ENCODE assay signal across 19 mouse cellular contexts in genomic region chr13:52512356-52512755, GRCm38 (mm10). TPM values are rescaled to one million over a fixed set of nuclear protein-coding genes. Genes with fewer than 3 reads are reported as not detected.
DNase-seq lines count a peak whose midpoint lies in the region; TF ChIP-seq lines count a peak whose summit lies in the region.
"Had no signal": no experiment of that assay in that cellular context is flagged by ENCODE, and none has a peak within 500 bp of the region (broad histone marks: within the 10 kb centered on the region; RNA-seq: fewer than 3 reads in every experiment).

No protein-coding gene starts in this region.

- no peak for DNase-seq in layer of hippocampus, adult 2 months (ENCODE audit: low spot score in 2 of 2)
- DNase-seq in layer of hippocampus, adult 8-10 months (ENCODE audit: low spot score in 2 of 2), result no peak
- peak; percentile 80 for DNase-seq in cerebellum, adult 11 months
- peak; percentile 88 to 90 for DNase-seq in cerebellum, postnatal 14 days
- DNase-seq in retina, postnatal 7 days (ENCODE audit: low read depth, low spot score), result peak; percentile 31
- DNase-seq in gastrocnemius, adult 8-10 months (ENCODE audit: low spot score in 2 of 2), result no peak
- DNase-seq in adrenal gland, adult 8-10 months, result no peak
- DNase-seq: B cell, adult 2 months; forebrain, postnatal 0 days; gastrocnemius, adult 2 months; heart, postnatal 10 days; kidney, adult 18-20 months; kidney, postnatal 10 days; lung, postnatal 10 days had no signal

- peak overlapping the region; percentile 60 for H3K27ac ChIP-seq in layer of hippocampus, adult 2 months
- H3K27ac ChIP-seq: embryonic facial prominence, embryonic 12.5 days; gastrocnemius, adult 2 months; limb, embryonic 13.5 days; liver, embryonic 15.5 days; neural tube, embryonic 12.5 days had no signal

- TF ChIP-seq CTCF in layer of hippocampus, adult 2 months (conservative IDR thresholded peaks at IDR 0.05), result no peak

- no peak overlapping the region for H3K4me3 ChIP-seq in layer of hippocampus, adult 2 months
- H3K4me3 ChIP-seq: embryonic facial prominence, embryonic 12.5 days; gastrocnemius, adult 2 months; limb, embryonic 13.5 days; liver, embryonic 15.5 days; megakaryocyte, embryonic 14.5 days; neural tube, embryonic 12.5 days had no signal

RNA-seq across cellular contexts. Expression of gene Diras2, which starts 18.7 kb away (rescaled TPM):
- 100 to 1,000 TPM; 150 to 155 TPM for total RNA-seq in layer of hippocampus, adult 2 months (2021)
- 100 to 1,000 TPM; 159 to 171 (median 164) TPM for total RNA-seq in layer of hippocampus, adult 8-10 months (2022)
- total RNA-seq in gastrocnemius, adult 8-10 months (2022), result under 1 TPM; 0.07 to 0.13 (median 0.10) TPM
- total RNA-seq in adrenal gland, adult 8-10 months (2022), result 1 to 10 TPM; 4.0 to 5.9 (median 4.8) TPM

Comparison
In these comparisons a context has a peak if more than half of its experiments do, and no peak if none do; other contexts are left out.
1. DNase-seq: peak in cerebellum, adult 11 months (single experiment), cerebellum, postnatal 14 days (2 of 2) and retina, postnatal 7 days (single experiment); none in layer of hippocampus, adult 2 months (0 of 2), layer of hippocampus, adult 8-10 months (0 of 2), gastrocnemius, adult 8-10 months (0 of 2) and adrenal gland, adult 8-10 months (single experiment).
2. RNA of gene Diras2, which starts 18.7 kb away (total RNA-seq): 159 to 171 TPM in layer of hippocampus, adult 8-10 months and 150 to 155 TPM in layer of hippocampus, adult 2 months; 4.0 to 5.9 TPM in adrenal gland, adult 8-10 months and 0.07 to 0.13 TPM in gastrocnemius, adult 8-10 months; every median in the first group is over 10 times any median in the second.